Mouse (Mus musculus): ENCODE measurements at regions not wholly inside any gene's neighbourhood (a gene's known extent, or its start where the extent isn't known, plus 50 kb on each side); places are given as distances from the start of the nearest gene placed in this dataset.

GRCm38 (mm10) chr10:122515698-122516097 is 67.4 kb downstream of the Avpr1a start:
- 91% methylated on average over 3 of the region's 3 CpGs for WGBS

DNA sequence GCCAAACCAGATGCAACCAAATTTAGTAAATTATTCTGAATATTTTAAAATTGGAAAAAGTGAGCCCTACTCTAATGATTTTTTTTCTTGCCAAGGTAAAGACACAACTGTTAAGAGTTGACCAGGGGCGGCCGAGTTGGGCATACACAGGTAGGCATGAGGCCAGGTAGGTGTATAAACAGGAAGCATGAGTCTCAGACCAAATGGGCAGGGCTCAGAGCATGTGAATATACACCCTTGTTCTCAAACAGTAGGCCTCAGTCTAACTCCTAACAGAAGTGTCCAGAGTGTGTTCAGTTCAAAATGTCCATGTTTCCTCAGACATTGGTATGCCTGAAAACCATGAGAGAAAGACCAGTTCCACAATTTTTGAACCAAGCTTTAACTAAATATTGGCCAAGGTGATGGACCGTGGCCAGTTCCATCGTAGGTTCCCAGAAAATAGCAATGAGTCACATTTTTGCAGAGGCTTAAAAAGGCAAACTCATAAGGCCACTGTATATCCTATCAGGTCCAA is 71.0 kb downstream of the Avpr1a start:
- no peak for ATAC-seq (replicated peaks)
- no peaks in the 10 kb centered on the region for H3K9me3 ChIP-seq
- H3K27ac ChIP-seq (replicated peaks) = no peak overlapping the region
- no peak overlapping the region for H3K9ac ChIP-seq (replicated peaks)
- H3K4me2 ChIP-seq (replicated peaks) = no peak overlapping the region
- WGBS = 97% methylated on average over 4 of the region's 4 CpGs
- H3K4me3 ChIP-seq = no peak overlapping the region
- H3K27me3 ChIP-seq = no peaks in the 10 kb centered on the region
- no peaks in the 10 kb centered on the region for H3K4me1 ChIP-seq
- H3K36me3 ChIP-seq = no peaks in the 10 kb centered on the region

More at GRCm38 (mm10) chr10:122515698-122516097, 67.4 kb downstream of the Avpr1a start:
- no peak overlapping the region for H3K27ac ChIP-seq (replicated peaks)
- H3K4me3 ChIP-seq = no peak overlapping the region
- H3K9ac ChIP-seq (replicated peaks) = no peak overlapping the region
- H3K36me3 ChIP-seq = no peaks in the 10 kb centered on the region
- no peak for ATAC-seq (replicated peaks)
- no peak overlapping the region for H3K4me2 ChIP-seq (replicated peaks)
- no peaks in the 10 kb centered on the region for H3K4me1 ChIP-seq
- no peaks in the 10 kb centered on the region; the same call in 1 of the 2 replicates for H3K9me3 ChIP-seq
- no peaks in the 10 kb centered on the region for H3K27me3 ChIP-seq

DNA sequence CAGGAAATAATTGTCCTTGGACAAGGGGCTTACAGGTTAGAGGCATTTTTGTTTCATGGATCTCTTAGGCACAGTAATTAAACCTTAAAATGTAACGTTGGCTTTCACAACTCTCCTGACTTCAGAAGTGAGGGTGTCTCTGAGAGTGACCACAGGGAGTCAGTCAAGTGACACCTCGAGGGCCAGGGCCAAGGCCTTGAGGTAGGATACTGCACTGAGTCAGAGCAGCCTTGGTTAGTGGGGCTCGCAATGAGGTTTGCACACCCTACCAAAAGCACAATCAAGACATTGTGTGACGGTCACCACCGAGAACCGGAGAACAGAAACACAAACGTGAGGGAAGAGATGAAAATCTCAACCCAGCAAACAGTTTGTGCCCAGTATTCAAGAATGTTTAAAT is 71.7 kb downstream of the Avpr1a start:
- Histone ChIP-seq H3K4me1 (no peaks in the 10 kb centered on the region), H3K4me3 (no peak overlapping the region), H3K27me3 (no peaks in the 10 kb centered on the region), H3K36me3 (no peaks in the 10 kb centered on the region), H3K9me3 (no peaks in the 10 kb centered on the region), H3K27ac (replicated peaks) (no peak overlapping the region), H3K9ac (replicated peaks) (no peak overlapping the region), H3K4me2 (replicated peaks) (no peak overlapping the region)
- 77% methylated on average over 7 of the region's 7 CpGs for WGBS
- no peak for ATAC-seq (replicated peaks)

- Histone ChIP-seq H3K4me1 (0 out of 2 replicates have a peak, but pooled peaks cover 2% of the 10 kb centered on the region), H3K4me2 (replicated peaks) (no peak overlapping the region), H3K9ac (replicated peaks) (no peak overlapping the region), H3K9me3 (no peaks in the 10 kb centered on the region), H3K36me3 (no peaks in the 10 kb centered on the region), H3K27me3 (no peaks in the 10 kb centered on the region), H3K4me3 (no peak overlapping the region), H3K27ac (replicated peaks) (no peak overlapping the region)
- no peak for ATAC-seq (replicated peaks)
- 83% methylated on average over 3 of the region's 3 CpGs for WGBS
Observed at GRCm38 (mm10) chr10:122522631-122523030, 74.3 kb downstream of the Avpr1a start.

DNA sequence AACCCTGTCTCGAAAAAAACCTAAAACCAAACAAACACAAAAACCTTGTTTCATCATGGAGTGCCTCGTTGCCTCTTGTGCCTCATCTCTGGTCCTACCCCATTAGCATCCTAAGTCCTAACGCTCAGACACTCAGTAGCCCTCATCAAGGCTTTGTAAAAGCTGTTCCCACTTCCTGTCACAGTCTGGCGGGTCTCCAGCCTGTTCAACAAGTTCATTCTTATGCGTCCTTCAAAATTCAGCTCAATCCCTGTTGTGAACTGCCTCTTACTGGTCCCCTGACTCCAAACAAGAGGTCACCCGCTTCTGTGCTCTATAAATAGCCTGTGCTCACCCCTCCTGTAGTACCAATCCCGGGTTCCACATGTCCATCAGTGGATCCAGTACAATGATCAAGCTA is 77.1 kb downstream of the Avpr1a start:
- 55% methylated on average over 7 of the region's 7 CpGs for WGBS
- H3K9ac ChIP-seq (replicated peaks) = no peak overlapping the region

DNA sequence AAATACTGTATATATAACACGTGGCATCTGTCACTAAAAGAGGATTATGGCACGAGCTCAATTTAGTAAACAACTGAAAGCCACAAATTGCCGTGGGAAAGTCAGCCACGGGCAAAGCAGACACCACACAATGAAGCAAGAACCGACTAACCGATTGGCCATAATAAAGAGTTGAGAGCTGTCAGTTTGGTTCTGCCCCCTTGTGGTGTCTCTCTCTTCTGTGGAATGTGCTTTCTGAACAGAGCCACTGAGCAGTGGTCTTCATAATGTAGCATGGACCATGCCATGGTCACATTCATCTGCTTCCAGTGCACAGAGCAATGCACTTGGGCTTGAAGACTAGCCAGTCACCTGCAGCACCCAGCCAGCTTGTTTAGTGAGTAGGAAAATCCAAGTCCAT is 77.5 kb downstream of the Avpr1a start:
- H3K9me3 ChIP-seq = no peaks in the 10 kb centered on the region
- no peak overlapping the region for H3K4me2 ChIP-seq (replicated peaks)
- no peak for ATAC-seq (replicated peaks)
- no peak overlapping the region for H3K27ac ChIP-seq (replicated peaks)
- no peaks in the 10 kb centered on the region for H3K36me3 ChIP-seq
- no peak overlapping the region for H3K4me3 ChIP-seq
- H3K4me1 ChIP-seq = 0 out of 2 replicates have a peak, but pooled peaks cover 2% of the 10 kb centered on the region
- no peaks in the 10 kb centered on the region for H3K27me3 ChIP-seq
- 72% methylated on average over 6 of the region's 6 CpGs for WGBS
- H3K9ac ChIP-seq (replicated peaks) = no peak overlapping the region

More for the DNA sequence above, 77.1 kb downstream of the Avpr1a start:
- Histone ChIP-seq H3K4me3 (no peak overlapping the region), H3K27me3 (no peaks in the 10 kb centered on the region), H3K4me2 (replicated peaks) (no peak overlapping the region), H3K27ac (replicated peaks) (no peak overlapping the region), H3K36me3 (no peaks in the 10 kb centered on the region), H3K4me1 (0 out of 2 replicates have a peak, but pooled peaks cover 2% of the 10 kb centered on the region), H3K9me3 (no peaks in the 10 kb centered on the region)
- no peak for ATAC-seq (replicated peaks)

- ATAC-seq (replicated peaks) = 0 out of 2 replicates have a peak, but pooled peaks have one; percentile 19
Observed at GRCm38 (mm10) chr10:122528222-122528621, 79.9 kb downstream of the Avpr1a start.

DNA sequence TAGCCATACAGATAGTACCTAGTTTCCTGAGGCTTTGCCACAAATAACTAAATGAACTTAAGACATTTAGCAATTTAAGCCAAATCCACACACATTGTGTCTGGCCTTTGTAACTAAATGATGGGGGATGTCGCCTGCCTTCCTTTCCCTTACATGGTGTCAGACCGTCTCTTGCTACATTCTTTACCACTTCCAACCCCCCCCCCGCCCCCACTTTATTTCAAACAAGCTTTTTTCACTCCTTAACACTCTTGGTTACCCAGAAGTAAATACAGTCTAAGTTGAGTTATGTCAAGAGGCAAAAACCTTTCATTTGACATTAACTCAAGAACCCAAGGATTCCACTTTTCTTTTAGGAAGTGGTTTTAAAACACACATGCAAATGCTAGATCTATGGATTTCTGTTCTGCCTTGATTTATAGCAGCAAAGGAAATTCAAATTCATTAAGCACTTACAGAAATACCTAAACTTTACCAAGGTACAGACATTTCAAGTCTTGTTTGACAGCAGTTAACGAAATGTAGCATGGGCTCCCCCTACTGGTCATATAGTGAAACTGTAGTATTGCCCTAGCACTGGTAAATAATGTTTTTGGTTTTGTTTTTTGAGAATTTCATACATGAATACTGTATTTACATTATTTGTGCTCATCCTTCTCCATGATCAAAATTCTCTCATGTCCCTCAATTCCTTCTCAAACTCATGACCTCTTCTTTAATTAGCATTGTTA is 80.8 kb downstream of the Avpr1a start:
- no peaks in the 10 kb centered on the region for H3K36me3 ChIP-seq
- no peak overlapping the region for H3K27ac ChIP-seq (replicated peaks)
- H3K4me2 ChIP-seq (replicated peaks) = no peak overlapping the region
- H3K9me3 ChIP-seq = no peaks in the 10 kb centered on the region
- H3K4me1 ChIP-seq = 0 out of 2 replicates have a peak, but pooled peaks cover 2% of the 10 kb centered on the region
- 41% methylated on average over 4 of the region's 4 CpGs for WGBS
- ATAC-seq (replicated peaks) = 0 out of 2 replicates have a peak, but pooled peaks have one; percentile 55
- H3K4me3 ChIP-seq = no peak overlapping the region
- H3K9ac ChIP-seq (replicated peaks) = no peak overlapping the region
- H3K27me3 ChIP-seq = no peaks in the 10 kb centered on the region

More at GRCm38 (mm10) chr10:122528222-122528621, 79.9 kb downstream of the Avpr1a start:
- no peak overlapping the region for H3K4me2 ChIP-seq (replicated peaks)
- H3K4me1 ChIP-seq = 0 out of 2 replicates have a peak, but pooled peaks cover 2% of the 10 kb centered on the region
- no peaks in the 10 kb centered on the region for H3K9me3 ChIP-seq
- no peak overlapping the region for H3K9ac ChIP-seq (replicated peaks)
- no peak overlapping the region for H3K27ac ChIP-seq (replicated peaks)
- 68% methylated on average over 10 of the region's 10 CpGs for WGBS
- H3K4me3 ChIP-seq = no peak overlapping the region
- H3K36me3 ChIP-seq = no peaks in the 10 kb centered on the region
- no peaks in the 10 kb centered on the region for H3K27me3 ChIP-seq

GRCm38 (mm10) chr10:122534714-122535113 is 86.4 kb downstream of the Avpr1a start:
- Histone ChIP-seq H3K4me2 (replicated peaks) (no peak overlapping the region), H3K9me3 (no peaks in the 10 kb centered on the region), H3K27me3 (no peaks in the 10 kb centered on the region), H3K9ac (replicated peaks) (no peak overlapping the region), H3K36me3 (no peaks in the 10 kb centered on the region), H3K27ac (replicated peaks) (no peak overlapping the region), H3K4me3 (no peak overlapping the region), H3K4me1 (no peaks in the 10 kb centered on the region)
- 89% methylated on average over 5 of the region's 5 CpGs for WGBS
- ATAC-seq (replicated peaks) = no peak

DNA sequence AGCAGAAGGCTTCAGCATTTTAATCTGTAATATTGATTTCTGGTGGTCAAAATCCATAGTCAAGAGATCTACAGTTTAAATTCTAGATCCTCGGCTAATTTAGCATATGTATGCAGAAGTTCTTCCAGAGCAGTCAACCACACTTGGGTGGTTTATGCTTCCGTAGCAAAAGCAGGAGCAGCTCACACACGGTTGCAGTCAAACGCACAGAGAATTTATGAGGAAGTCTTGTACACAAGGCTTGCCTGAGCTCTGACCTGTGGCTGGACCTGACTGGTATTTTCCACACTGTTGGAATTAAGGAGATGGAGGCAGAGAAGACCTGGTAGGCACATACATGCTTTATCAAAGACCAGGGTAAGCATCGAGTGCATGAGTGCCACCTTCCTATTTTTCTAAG is 86.8 kb downstream of the Avpr1a start:
- H3K27me3 ChIP-seq = no peaks in the 10 kb centered on the region
- no peaks in the 10 kb centered on the region for H3K4me1 ChIP-seq
- H3K9ac ChIP-seq (replicated peaks) = no peak overlapping the region
- H3K4me3 ChIP-seq = no peak overlapping the region
- H3K4me2 ChIP-seq (replicated peaks) = no peak overlapping the region
- 91% methylated on average over 5 of the region's 5 CpGs for WGBS
- no peaks in the 10 kb centered on the region for H3K36me3 ChIP-seq
- no peak overlapping the region for H3K27ac ChIP-seq (replicated peaks)
- H3K9me3 ChIP-seq = no peaks in the 10 kb centered on the region
- ATAC-seq (replicated peaks) = no peak

DNA sequence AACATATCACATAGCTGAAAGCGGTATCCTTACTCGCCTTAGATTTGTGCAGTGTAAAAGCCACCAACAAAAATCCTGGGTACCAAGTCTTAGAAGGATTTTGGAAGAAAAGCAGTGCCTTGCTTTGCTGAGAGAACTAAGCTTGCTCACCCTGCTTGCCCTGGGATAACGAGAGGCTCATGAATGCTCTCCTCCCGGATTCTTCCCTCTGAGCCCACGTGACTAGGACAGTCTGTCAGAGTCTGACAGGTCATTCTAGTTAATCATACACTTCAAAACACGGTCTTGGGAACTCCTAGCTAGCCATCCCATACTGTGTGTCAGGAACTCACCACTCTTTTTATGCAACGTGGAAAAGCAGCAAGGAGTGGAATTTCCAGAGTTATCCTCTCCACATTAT is 91.4 kb downstream of the Avpr1a start:
- H3K4me1 ChIP-seq = peaks cover 4% of the 10 kb centered on the region; the same call in 1 of the 2 replicates
- H3K4me2 ChIP-seq (replicated peaks) = no peak overlapping the region
- WGBS = 65% methylated on average over 7 of the region's 7 CpGs
- no peak overlapping the region for H3K4me3 ChIP-seq
- no peaks in the 10 kb centered on the region for H3K36me3 ChIP-seq
- H3K9ac ChIP-seq (replicated peaks) = no peak overlapping the region
- H3K9me3 ChIP-seq = no peaks in the 10 kb centered on the region
- no peak for ATAC-seq (replicated peaks)
- H3K27me3 ChIP-seq = no peaks in the 10 kb centered on the region
- no peak overlapping the region for H3K27ac ChIP-seq (replicated peaks)

GRCm38 (mm10) chr10:122542573-122542972 is 94.3 kb downstream of the Avpr1a start:
- H3K27ac ChIP-seq (replicated peaks) = no peak overlapping the region
- 63% methylated on average over 9 of the region's 9 CpGs for WGBS
- no peaks in the 10 kb centered on the region for H3K9me3 ChIP-seq
- no peak for ATAC-seq (replicated peaks)
- no peaks in the 10 kb centered on the region for H3K36me3 ChIP-seq
- no peak overlapping the region for H3K4me2 ChIP-seq (replicated peaks)
- no peak overlapping the region for H3K4me3 ChIP-seq
- H3K9ac ChIP-seq (replicated peaks) = no peak overlapping the region
- H3K27me3 ChIP-seq = no peaks in the 10 kb centered on the region
- peaks cover 4% of the 10 kb centered on the region; the same call in 1 of the 2 replicates for H3K4me1 ChIP-seq
